Mouse (Mus musculus): ENCODE results near the gene Klrd1. TPM values are rescaled to one million over a fixed set of nuclear protein-coding genes. Genes with fewer than 3 reads are reported as not detected.
A peak's percentile ranks its signal among the peaks of the same experiment; 100 is the strongest.

Gene Klrd1
- polyA plus RNA-seq (2014; fragmentation: Nextera tagmentation; extraction: Ambion mirVana), result not detected in 2 replicates

- H3K27me3 ChIP-seq (ENCODE audit: control insufficient read depth, insufficient read depth, low read length), result no peaks in the 10 kb centered on the region
- H3K4me3 ChIP-seq (ENCODE audit: low read depth, low read length), result no peak within 1 kb of the TSS
- 68% methylated on average over 3 of the region's 3 CpGs for WGBS (ENCODE audit: insufficient replicate concordance)
- H3K36me3 ChIP-seq (ENCODE audit: control insufficient read depth, insufficient read depth, low read length), result no peaks in the 10 kb centered on the region
- no peaks in the 10 kb centered on the region for H3K4me1 ChIP-seq (ENCODE audit: control insufficient read depth, insufficient read depth, low read length)
- H3K4me2 ChIP-seq, result no peak within 1 kb of the TSS
- no peaks in the 10 kb centered on the region for H3K9me3 ChIP-seq (replicated peaks; ENCODE audit: control insufficient read depth, low read length)
- no peak for ATAC-seq (replicated peaks; ENCODE audit: insufficient number of reproducible peaks, low FRiP score, low TSS enrichment)
- H3K27ac ChIP-seq (ENCODE audit: low read depth, low read length), result no peak within 1 kb of the TSS
- H3K9ac ChIP-seq (ENCODE audit: low read depth, low read length), result no peak within 1 kb of the TSS
These were observed at the start of gene Klrd1 for GRCm38 (mm10) chr6:129591508-129591907. Gene Klrd1 (plus strand): TSS chr6:129591782.

GRCm38 (mm10) chr6:129541931-129542330 is 49.7 kb upstream of the Klrd1 start:
- 89% methylated on average over 9 of the region's 9 CpGs for WGBS (ENCODE audit: insufficient replicate concordance)
- no peak overlapping the region for H3K4me3 ChIP-seq (ENCODE audit: low read depth, low read length)
- H3K36me3 ChIP-seq (ENCODE audit: control insufficient read depth, insufficient read depth, low read length), result peaks cover 18% of the 10 kb centered on the region
- no peak for ATAC-seq (replicated peaks; ENCODE audit: insufficient number of reproducible peaks, low FRiP score, low TSS enrichment)
- H3K4me1 ChIP-seq (ENCODE audit: control insufficient read depth, insufficient read depth, low read length), result no peaks in the 10 kb centered on the region
- H3K9ac ChIP-seq (ENCODE audit: low read depth, low read length), result no peak overlapping the region
- H3K9me3 ChIP-seq (replicated peaks; ENCODE audit: control insufficient read depth, low read length), result no peaks in the 10 kb centered on the region
- H3K27ac ChIP-seq (ENCODE audit: low read depth, low read length), result no peak overlapping the region
- no peak overlapping the region for H3K4me2 ChIP-seq
- no peaks in the 10 kb centered on the region for H3K27me3 ChIP-seq (ENCODE audit: control insufficient read depth, insufficient read depth, low read length)

GRCm38 (mm10) chr6:129542540-129542939 is 49.0 kb upstream of the Klrd1 start:
- Histone ChIP-seq H3K4me1 (ENCODE audit: control insufficient read depth, insufficient read depth, low read length) (no peaks in the 10 kb centered on the region), H3K9ac (ENCODE audit: low read depth, low read length) (no peak overlapping the region), H3K4me2 (no peak overlapping the region), H3K4me3 (ENCODE audit: low read depth, low read length) (no peak overlapping the region), H3K27me3 (ENCODE audit: control insufficient read depth, insufficient read depth, low read length) (no peaks in the 10 kb centered on the region), H3K27ac (ENCODE audit: low read depth, low read length) (no peak overlapping the region), H3K36me3 (ENCODE audit: control insufficient read depth, insufficient read depth, low read length) (peaks cover 18% of the 10 kb centered on the region), H3K9me3 (replicated peaks; ENCODE audit: control insufficient read depth, low read length) (no peaks in the 10 kb centered on the region)
- 83% methylated on average over 3 of the region's 3 CpGs for WGBS (ENCODE audit: insufficient replicate concordance)
- no peak for ATAC-seq (replicated peaks; ENCODE audit: insufficient number of reproducible peaks, low FRiP score, low TSS enrichment)

- H3K27me3 ChIP-seq (ENCODE audit: control insufficient read depth, insufficient read depth, low read length), result no peaks in the 10 kb centered on the region
- H3K27ac ChIP-seq (ENCODE audit: low read depth, low read length), result no peak overlapping the region
- H3K36me3 ChIP-seq (ENCODE audit: control insufficient read depth, insufficient read depth, low read length), result peaks cover 16% of the 10 kb centered on the region
- H3K4me3 ChIP-seq (ENCODE audit: low read depth, low read length), result no peak overlapping the region
- no peaks in the 10 kb centered on the region for H3K9me3 ChIP-seq (replicated peaks; ENCODE audit: control insufficient read depth, low read length)
- H3K4me2 ChIP-seq, result no peak overlapping the region
- 64% methylated on average over 6 of the region's 6 CpGs for WGBS (ENCODE audit: insufficient replicate concordance)
- no peaks in the 10 kb centered on the region for H3K4me1 ChIP-seq (ENCODE audit: control insufficient read depth, insufficient read depth, low read length)
- ATAC-seq (replicated peaks; ENCODE audit: insufficient number of reproducible peaks, low FRiP score, low TSS enrichment), result peak; percentile 64; the same call in 1 of the 2 replicates
- no peak overlapping the region for H3K9ac ChIP-seq (ENCODE audit: low read depth, low read length)
These were observed 47.6 kb upstream of the Klrd1 start for GRCm38 (mm10) chr6:129543709-129544606.

- Histone ChIP-seq H3K4me1 (ENCODE audit: control insufficient read depth, insufficient read depth, low read length) (no peaks in the 10 kb centered on the region), H3K9ac (ENCODE audit: low read depth, low read length) (no peak overlapping the region), H3K4me2 (no peak overlapping the region), H3K9me3 (replicated peaks; ENCODE audit: control insufficient read depth, low read length) (no peaks in the 10 kb centered on the region), H3K27ac (ENCODE audit: low read depth, low read length) (no peak overlapping the region), H3K4me3 (ENCODE audit: low read depth, low read length) (no peak overlapping the region), H3K27me3 (ENCODE audit: control insufficient read depth, insufficient read depth, low read length) (no peaks in the 10 kb centered on the region), H3K36me3 (ENCODE audit: control insufficient read depth, insufficient read depth, low read length) (no peaks in the 10 kb centered on the region)
- no peak for ATAC-seq (replicated peaks; ENCODE audit: insufficient number of reproducible peaks, low FRiP score, low TSS enrichment)
- WGBS (ENCODE audit: insufficient replicate concordance), result 79% methylated on average over 2 of the region's 2 CpGs
These were observed 44.3 kb upstream of the Klrd1 start for GRCm38 (mm10) chr6:129547277-129547676.

- Histone ChIP-seq H3K4me2 (no peak overlapping the region), H3K27me3 (ENCODE audit: control insufficient read depth, insufficient read depth, low read length) (0 out of 2 replicates have a peak, but pooled peaks cover 2% of the 10 kb centered on the region), H3K4me1 (ENCODE audit: control insufficient read depth, insufficient read depth, low read length) (no peaks in the 10 kb centered on the region), H3K4me3 (ENCODE audit: low read depth, low read length) (no peak overlapping the region), H3K27ac (ENCODE audit: low read depth, low read length) (no peak overlapping the region), H3K36me3 (ENCODE audit: control insufficient read depth, insufficient read depth, low read length) (no peaks in the 10 kb centered on the region), H3K9ac (ENCODE audit: low read depth, low read length) (no peak overlapping the region), H3K9me3 (replicated peaks; ENCODE audit: control insufficient read depth, low read length) (no peaks in the 10 kb centered on the region)
- ATAC-seq (replicated peaks; ENCODE audit: insufficient number of reproducible peaks, low FRiP score, low TSS enrichment), result no peak
- 69% methylated on average over 3 of the region's 3 CpGs for WGBS (ENCODE audit: insufficient replicate concordance)
These were observed 43.6 kb upstream of the Klrd1 start for GRCm38 (mm10) chr6:129548009-129548408.

- Histone ChIP-seq H3K9me3 (replicated peaks; ENCODE audit: control insufficient read depth, low read length) (no peaks in the 10 kb centered on the region), H3K27me3 (ENCODE audit: control insufficient read depth, insufficient read depth, low read length) (0 out of 2 replicates have a peak, but pooled peaks cover 3% of the 10 kb centered on the region), H3K4me1 (ENCODE audit: control insufficient read depth, insufficient read depth, low read length) (no peaks in the 10 kb centered on the region), H3K4me2 (no peak overlapping the region), H3K9ac (ENCODE audit: low read depth, low read length) (no peak overlapping the region), H3K36me3 (ENCODE audit: control insufficient read depth, insufficient read depth, low read length) (no peaks in the 10 kb centered on the region), H3K27ac (ENCODE audit: low read depth, low read length) (no peak overlapping the region), H3K4me3 (ENCODE audit: low read depth, low read length) (no peak overlapping the region)
- ATAC-seq (replicated peaks; ENCODE audit: insufficient number of reproducible peaks, low FRiP score, low TSS enrichment), result peak; percentile 68; the same call in 1 of the 2 replicates
These were observed 34.1 kb upstream of the Klrd1 start for GRCm38 (mm10) chr6:129557298-129558023.

- 21% methylated on average over 12 of the region's 12 CpGs for WGBS (ENCODE audit: insufficient replicate concordance)
- Histone ChIP-seq H3K4me2 (no peak overlapping the region), H3K4me1 (ENCODE audit: control insufficient read depth, insufficient read depth, low read length) (no peaks in the 10 kb centered on the region), H3K4me3 (ENCODE audit: low read depth, low read length) (no peak overlapping the region), H3K36me3 (ENCODE audit: control insufficient read depth, insufficient read depth, low read length) (no peaks in the 10 kb centered on the region), H3K9me3 (replicated peaks; ENCODE audit: control insufficient read depth, low read length) (no peaks in the 10 kb centered on the region), H3K9ac (ENCODE audit: low read depth, low read length) (no peak overlapping the region), H3K27ac (ENCODE audit: low read depth, low read length) (no peak overlapping the region), H3K27me3 (ENCODE audit: control insufficient read depth, insufficient read depth, low read length) (no peaks in the 10 kb centered on the region)
- ATAC-seq (replicated peaks; ENCODE audit: insufficient number of reproducible peaks, low FRiP score, low TSS enrichment), result 0 out of 2 replicates have a peak, but pooled peaks have one; percentile 61
These were observed 32.5 kb upstream of the Klrd1 start for GRCm38 (mm10) chr6:129558946-129559640.
